Mouse (Mus musculus): Measurements from ENCODE around the gene Entpd1. TPM values are rescaled to one million over a fixed set of nuclear protein-coding genes. Genes with fewer than 3 reads are reported as not detected.

Entpd1 gene
- polyA plus RNA-seq, 1 experiment from 2014 or later: 10.0 TPM

DNA sequence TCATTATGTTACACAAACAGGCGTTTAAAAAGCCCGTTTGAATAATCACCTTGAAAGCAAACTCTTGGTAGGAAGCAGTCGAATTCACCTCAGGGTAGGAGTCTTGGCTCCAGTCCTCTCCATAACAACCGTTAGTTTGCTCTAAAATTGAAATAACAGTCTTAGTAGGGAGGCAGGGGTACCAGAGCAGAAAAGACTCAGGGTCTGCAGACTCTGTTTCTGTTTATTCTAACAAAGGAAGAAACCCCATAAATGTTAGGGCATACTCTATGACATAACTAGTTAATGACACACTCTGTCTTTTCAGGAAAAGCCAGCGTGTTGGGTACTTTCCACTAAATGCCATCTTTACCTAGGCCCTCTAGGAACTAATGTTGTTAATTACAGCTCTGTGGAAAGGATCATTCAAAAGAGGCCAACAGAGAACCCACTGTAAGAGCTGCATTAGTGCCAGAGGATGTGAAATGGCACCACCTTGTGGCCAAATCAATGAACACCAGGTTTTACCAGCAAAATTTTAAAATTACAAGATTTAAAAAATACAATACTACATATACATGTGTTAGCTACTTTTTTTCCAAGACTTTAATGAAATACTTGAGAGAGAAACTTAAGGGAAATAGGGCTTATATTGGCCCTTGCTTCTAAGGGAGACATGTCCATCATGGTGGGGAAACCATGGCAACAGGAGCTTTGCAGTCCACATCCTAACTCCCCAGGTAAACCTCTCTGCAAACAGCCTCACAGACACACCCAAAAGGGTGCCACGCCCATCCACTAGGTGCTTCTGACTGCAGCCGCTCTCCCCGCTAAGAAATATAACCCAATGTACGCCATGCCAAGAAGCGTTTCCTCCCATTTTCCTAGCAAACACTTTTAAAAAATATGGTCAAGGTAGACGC is 110.2 kb downstream of the Entpd1 start:
- WGBS: 51% methylated on average over 11 of the region's 11 CpGs
- ATAC-seq (ENCODE audit: low FRiP score, low TSS enrichment) (no peak), DNase-seq (ENCODE audit: low spot score) (peak; percentile 50)
- H3K27me3 ChIP-seq (ENCODE audit: control insufficient read depth, insufficient read depth, low read length): no peaks in the 10 kb centered on the region
- H3K9me3 ChIP-seq (ENCODE audit: control insufficient read depth, low read length): no peaks in the 10 kb centered on the region
- TF ChIP-seq EP300 (optimal IDR thresholded peaks at IDR 0.05): no peak
- peak; percentile 92 for TF ChIP-seq CTCF (IDR thresholded peaks at IDR 0.05; ENCODE audit: low read depth)
- no peaks in the 10 kb centered on the region; the same call in 1 of the 2 replicates for H3K36me3 ChIP-seq (ENCODE audit: control insufficient read depth, insufficient read depth, low read length)
- no peak overlapping the region for H3K4me2 ChIP-seq (replicated peaks; ENCODE audit: low read depth)
- H3K4me3 ChIP-seq (ENCODE audit: low read depth, low read length): no peak overlapping the region
- H3K9ac ChIP-seq (ENCODE audit: low read length): no peak overlapping the region
- no peak overlapping the region for H3K27ac ChIP-seq (replicated peaks)
- H3K4me1 ChIP-seq (replicated peaks; ENCODE audit: control insufficient read depth, insufficient read depth): no peaks in the 10 kb centered on the region

DNA sequence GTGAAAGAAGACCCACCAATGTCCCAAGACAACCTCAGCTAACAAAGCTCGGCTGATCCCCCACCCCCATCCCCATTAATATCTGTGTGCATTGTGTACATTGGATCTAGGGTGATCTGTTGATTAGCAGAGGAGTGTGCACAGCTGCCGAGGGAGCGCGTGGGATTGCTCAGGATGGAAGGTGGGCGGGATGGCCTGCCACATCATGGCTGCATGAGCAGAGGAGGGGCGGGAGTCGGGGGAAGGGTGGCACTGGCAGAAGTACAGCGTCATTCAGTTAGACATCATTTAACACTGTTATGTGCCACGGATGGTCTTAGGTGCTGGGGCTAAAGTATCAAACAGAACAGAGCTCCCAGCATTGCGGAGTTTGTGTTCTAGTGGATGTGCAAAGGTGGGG is 111.3 kb downstream of the Entpd1 start:
- ATAC-seq (ENCODE audit: low FRiP score, low TSS enrichment): no peak
- Histone ChIP-seq H3K4me3 (ENCODE audit: low read depth, low read length) (no peak overlapping the region), H3K4me1 (replicated peaks; ENCODE audit: control insufficient read depth, insufficient read depth) (no peaks in the 10 kb centered on the region), H3K27me3 (ENCODE audit: control insufficient read depth, insufficient read depth, low read length) (no peaks in the 10 kb centered on the region), H3K27ac (replicated peaks) (no peak overlapping the region), H3K36me3 (ENCODE audit: control insufficient read depth, insufficient read depth, low read length) (no peaks in the 10 kb centered on the region; the same call in 1 of the 2 replicates), H3K9ac (ENCODE audit: low read length) (no peak overlapping the region), H3K4me2 (replicated peaks; ENCODE audit: low read depth) (no peak overlapping the region), H3K9me3 (ENCODE audit: control insufficient read depth, low read length) (no peaks in the 10 kb centered on the region)
- WGBS: 38% methylated on average over 10 of the region's 10 CpGs
- TF ChIP-seq EP300 (optimal IDR thresholded peaks at IDR 0.05) (no peak), CTCF (IDR thresholded peaks at IDR 0.05; ENCODE audit: low read depth) (no peak)
- no peak for DNase-seq (ENCODE audit: low spot score)

DNA sequence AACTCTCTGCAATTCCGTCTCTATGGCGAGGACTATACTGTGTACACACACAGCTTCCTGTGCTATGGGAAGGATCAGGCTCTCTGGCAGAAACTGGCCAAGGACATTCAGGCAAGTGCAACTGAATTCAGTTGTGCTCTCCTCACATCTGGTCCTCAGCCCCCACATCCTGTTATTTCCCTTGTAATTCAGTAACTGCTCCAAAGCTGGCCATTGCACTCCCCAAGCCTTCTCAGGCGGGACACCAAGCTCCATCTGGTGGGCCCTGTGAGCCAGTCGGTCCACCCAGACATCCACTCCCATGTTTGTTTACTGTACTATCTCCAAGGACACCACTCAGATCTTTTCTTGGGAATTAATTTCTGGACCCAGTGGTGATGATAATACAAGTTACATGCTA is 114.0 kb downstream of the Entpd1 start:
- no peak overlapping the region for H3K27ac ChIP-seq (replicated peaks)
- ATAC-seq (ENCODE audit: low FRiP score, low TSS enrichment): peak; percentile 28; the same call in 1 of the 2 replicates
- no peaks in the 10 kb centered on the region; the same call in 1 of the 2 replicates for H3K36me3 ChIP-seq (ENCODE audit: control insufficient read depth, insufficient read depth, low read length)
- H3K9me3 ChIP-seq (ENCODE audit: control insufficient read depth, low read length): no peaks in the 10 kb centered on the region
- H3K4me3 ChIP-seq (ENCODE audit: low read depth, low read length): no peak overlapping the region
- WGBS: 58% methylated on average over 4 of the region's 4 CpGs
- TF ChIP-seq CTCF (IDR thresholded peaks at IDR 0.05; ENCODE audit: low read depth) (peak; percentile 26; the same call in 1 of the 2 replicates), EP300 (optimal IDR thresholded peaks at IDR 0.05) (no peak)
- no peaks in the 10 kb centered on the region for H3K27me3 ChIP-seq (ENCODE audit: control insufficient read depth, insufficient read depth, low read length)
- no peaks in the 10 kb centered on the region for H3K4me1 ChIP-seq (replicated peaks; ENCODE audit: control insufficient read depth, insufficient read depth)
- no peak for DNase-seq (ENCODE audit: low spot score)
- H3K4me2 ChIP-seq (replicated peaks; ENCODE audit: low read depth): no peak overlapping the region
- H3K9ac ChIP-seq (ENCODE audit: low read length): no peak overlapping the region

DNA sequence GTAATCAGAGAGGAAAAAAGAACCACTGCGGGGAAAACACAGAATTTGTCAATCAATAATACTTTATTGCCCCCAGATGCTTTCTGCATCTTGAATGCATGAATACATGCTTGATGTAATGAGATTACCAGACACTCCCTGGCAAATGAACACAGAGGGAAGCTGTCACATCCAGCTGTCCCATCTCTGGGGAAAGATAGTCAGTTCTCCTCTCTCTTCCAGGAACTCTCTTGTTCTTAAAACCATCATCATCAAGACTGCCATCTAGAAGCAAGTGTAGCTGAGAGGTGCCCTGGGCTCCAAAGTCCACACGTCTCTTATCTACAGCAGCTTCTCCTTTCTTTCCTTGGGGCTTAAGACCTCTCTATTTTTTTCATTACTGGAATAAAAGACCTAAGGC is 114.4 kb downstream of the Entpd1 start:
- Histone ChIP-seq H3K9ac (ENCODE audit: low read length) (no peak overlapping the region), H3K27me3 (ENCODE audit: control insufficient read depth, insufficient read depth, low read length) (no peaks in the 10 kb centered on the region), H3K36me3 (ENCODE audit: control insufficient read depth, insufficient read depth, low read length) (no peaks in the 10 kb centered on the region; the same call in 1 of the 2 replicates), H3K4me1 (replicated peaks; ENCODE audit: control insufficient read depth, insufficient read depth) (no peaks in the 10 kb centered on the region), H3K4me2 (replicated peaks; ENCODE audit: low read depth) (no peak overlapping the region), H3K27ac (replicated peaks) (no peak overlapping the region), H3K9me3 (ENCODE audit: control insufficient read depth, low read length) (no peaks in the 10 kb centered on the region), H3K4me3 (ENCODE audit: low read depth, low read length) (no peak overlapping the region)
- ATAC-seq (ENCODE audit: low FRiP score, low TSS enrichment) (no peak), DNase-seq (ENCODE audit: low spot score) (no peak)
- TF ChIP-seq CTCF (IDR thresholded peaks at IDR 0.05; ENCODE audit: low read depth) (no peak), EP300 (optimal IDR thresholded peaks at IDR 0.05) (no peak)
- 61% methylated on average over 2 of the region's 2 CpGs for WGBS

DNA sequence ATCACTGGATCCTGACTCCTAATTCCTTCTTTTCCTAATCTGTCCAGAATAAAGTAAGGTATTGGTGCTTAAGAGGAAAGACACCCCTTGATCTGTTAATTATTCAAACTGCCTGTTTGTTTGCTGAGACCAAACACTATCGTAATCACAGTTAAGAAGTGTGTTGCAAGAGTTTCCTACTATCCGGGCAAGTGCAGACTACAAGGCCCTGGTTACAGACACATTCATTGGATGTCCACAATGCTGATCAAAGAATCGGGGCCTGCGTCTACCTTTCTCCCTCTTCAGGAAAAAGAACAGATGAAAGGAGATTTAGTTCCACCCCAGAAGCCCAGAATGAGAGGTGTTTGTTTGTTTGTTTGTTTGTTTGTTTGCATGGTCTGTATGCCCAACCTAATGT is 116.0 kb downstream of the Entpd1 start:
- ATAC-seq (ENCODE audit: low FRiP score, low TSS enrichment): no peak
- WGBS: 71% methylated on average over 4 of the region's 4 CpGs
- Histone ChIP-seq H3K36me3 (ENCODE audit: control insufficient read depth, insufficient read depth, low read length) (no peaks in the 10 kb centered on the region), H3K9ac (ENCODE audit: low read length) (no peak overlapping the region), H3K4me2 (replicated peaks; ENCODE audit: low read depth) (no peak overlapping the region), H3K4me3 (ENCODE audit: low read depth, low read length) (no peak overlapping the region), H3K9me3 (ENCODE audit: control insufficient read depth, low read length) (no peaks in the 10 kb centered on the region), H3K27me3 (ENCODE audit: control insufficient read depth, insufficient read depth, low read length) (no peaks in the 10 kb centered on the region), H3K4me1 (replicated peaks; ENCODE audit: control insufficient read depth, insufficient read depth) (no peaks in the 10 kb centered on the region), H3K27ac (replicated peaks) (no peak overlapping the region)
- no peak for DNase-seq (ENCODE audit: low spot score)
- no peak for TF ChIP-seq EP300 (optimal IDR thresholded peaks at IDR 0.05)
- no peak for TF ChIP-seq CTCF (IDR thresholded peaks at IDR 0.05; ENCODE audit: low read depth)

Measured in stomach, postnatal 0 days (tissue).